Mouse (Mus musculus) T-helper 17 cell (primary cell): ENCODE measurements around the gene Tnfrsf19.

Experiments
- in situ Hi-C, 2 experiments: fragments of 300-600 bp; cut with MboI, MseI; formaldehyde crosslinking; loops; 1 replicate in 1 of 2; 2 replicates in 1 of 2; pipeline ENCODE4 v1.15.1; 2025; ENCODE audit warnings: high pct_unique_total_duplicates in 2 of 2

Gene Tnfrsf19

DNA sequence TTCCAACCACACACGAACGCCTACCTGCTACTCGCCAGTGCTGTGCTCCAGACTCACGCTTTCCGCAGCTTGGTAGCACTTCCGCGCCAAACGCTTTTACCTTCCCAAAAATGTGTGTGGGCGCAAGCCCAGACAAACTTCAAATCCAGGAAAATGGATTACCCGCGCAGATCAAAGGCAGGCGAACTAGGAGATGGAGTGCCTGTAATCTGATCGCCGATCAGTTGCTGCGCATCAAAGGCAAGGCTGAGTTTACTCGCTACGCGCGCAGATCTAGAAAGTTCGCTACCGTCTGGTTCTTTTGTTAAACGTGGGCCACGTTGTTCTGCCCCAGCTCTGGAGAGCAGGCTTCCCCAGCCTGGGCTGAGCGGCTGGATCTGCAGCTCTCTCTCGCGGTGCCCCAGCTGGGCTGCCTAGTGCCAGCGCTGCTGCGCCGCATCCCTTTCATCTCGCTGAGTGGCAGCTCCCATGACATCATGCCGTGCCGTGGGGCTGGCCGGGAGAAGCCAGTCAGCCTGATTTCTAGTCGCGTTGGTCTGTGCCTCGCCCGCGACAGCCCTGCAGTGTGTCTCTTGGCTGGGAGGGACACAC is at the start of gene Tnfrsf19:
Gene Tnfrsf19 (minus strand): TSS at position 400 of the 591 bp plus-strand sequence.
- in situ Hi-C loops: no loop called here

DNA sequence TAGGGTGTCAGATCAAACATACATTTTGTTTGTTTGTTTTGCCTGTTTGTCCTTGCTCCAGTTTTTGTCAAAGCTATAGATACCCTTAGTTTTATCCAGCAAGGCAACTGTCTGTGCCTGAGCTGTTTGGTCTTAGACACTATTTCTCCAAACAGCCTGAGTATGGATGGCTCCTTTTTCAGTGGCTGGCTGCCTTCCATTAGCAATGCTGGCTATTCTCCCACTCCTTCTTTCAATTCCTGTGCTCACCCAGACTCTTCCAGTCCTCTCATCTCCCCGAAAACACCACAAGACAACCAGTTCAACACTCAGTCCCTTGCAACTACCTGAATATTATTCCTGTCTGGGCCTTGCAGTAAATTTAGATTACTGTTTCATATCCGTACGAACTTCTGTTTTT is 45.8 kb upstream of the Tnfrsf19 start:
- in situ Hi-C loops: loop anchor here (5.0 to 25.0 kb wide), 3 partner anchors 100 to 1330 kb away; no protein-coding TSS in a partner anchor

DNA sequence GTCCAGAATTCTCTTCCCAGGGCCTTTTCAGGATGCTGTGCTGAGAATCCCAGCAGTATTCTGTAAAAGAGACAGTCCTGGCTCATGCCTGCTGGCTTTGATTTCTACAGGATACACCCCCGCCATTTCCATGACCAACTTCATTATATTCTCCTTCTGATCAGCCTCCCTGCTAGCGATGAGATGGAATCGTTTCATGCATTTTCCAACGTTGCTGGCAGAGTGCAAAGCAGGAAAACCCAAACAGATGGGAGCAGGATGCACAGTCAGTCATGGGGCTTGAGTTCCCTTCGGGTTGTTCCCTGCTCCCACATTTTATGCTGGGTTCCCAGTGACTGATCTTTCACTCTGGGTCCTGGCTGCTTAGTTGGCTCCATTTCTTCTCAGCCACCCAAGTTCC is 44.7 kb upstream of the Tnfrsf19 start:
- in situ Hi-C loops: loop anchor here (5.0 to 25.0 kb wide), 3 partner anchors 99 to 1329 kb away; no protein-coding TSS in a partner anchor

DNA sequence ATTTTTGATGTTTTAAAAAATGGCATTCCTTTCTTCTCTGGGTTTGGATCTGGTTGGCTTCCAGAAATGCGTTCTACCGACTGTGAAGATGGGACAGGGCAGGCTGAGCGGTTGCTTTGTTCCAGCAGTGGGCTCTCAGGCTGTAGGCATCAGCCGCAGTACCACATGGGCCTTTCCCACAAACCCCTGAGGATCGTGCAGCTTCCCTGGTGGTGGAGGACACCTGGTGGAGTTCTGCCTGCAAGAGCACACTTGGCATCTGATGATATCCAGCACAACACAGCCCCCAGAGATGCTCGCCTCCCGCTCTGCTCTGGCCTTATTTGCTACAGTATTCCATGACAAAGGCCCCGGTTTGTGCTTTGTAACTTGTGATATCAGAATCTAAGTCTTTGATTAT is 41.9 kb upstream of the Tnfrsf19 start:
- in situ Hi-C loops: loop anchor here in 1 of 2 experiments (25.0 kb wide), 1 partner anchor 1326 kb away; no protein-coding TSS in a partner anchor

DNA sequence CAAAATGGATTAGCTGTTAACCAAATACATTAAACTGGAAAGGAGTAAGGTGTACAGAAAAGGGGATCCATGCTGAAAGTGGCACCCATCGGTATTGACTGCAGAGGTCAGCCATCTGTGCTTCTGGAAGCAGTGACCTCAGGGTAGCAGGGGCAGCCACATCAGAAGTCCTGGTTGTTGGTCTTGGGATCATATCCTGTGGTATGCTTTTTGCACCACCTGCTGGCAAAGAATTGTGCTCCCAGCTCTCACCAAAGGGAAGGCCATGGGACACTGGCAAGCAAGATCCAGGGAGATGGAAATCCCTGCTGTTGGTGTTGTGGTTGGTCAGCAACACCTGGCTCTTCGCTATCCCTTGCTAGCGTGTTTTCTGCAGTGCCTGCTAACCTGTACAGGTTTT is 39.0 kb upstream of the Tnfrsf19 start:
- in situ Hi-C loops: loop anchor here in 1 of 2 experiments (25.0 kb wide), 1 partner anchor 1323 kb away; no protein-coding TSS in a partner anchor

DNA sequence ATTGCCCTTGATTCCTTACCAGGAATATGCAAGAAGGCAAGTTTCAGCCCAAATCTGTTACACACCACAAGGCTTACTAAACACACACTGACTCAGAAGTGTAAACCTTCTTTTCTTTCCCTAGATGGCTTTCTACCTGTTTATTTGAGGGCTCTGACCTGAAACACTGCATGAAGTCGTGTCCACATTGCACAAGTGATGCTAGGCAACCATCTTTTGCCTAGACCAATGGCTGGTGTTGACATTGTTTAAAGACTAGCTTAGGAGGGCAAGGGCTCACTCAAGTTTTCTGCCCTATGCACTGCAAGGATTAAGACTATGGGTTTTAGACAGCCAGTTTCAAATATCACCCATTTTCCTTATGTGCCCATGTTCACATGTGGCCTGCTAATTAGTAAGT is 23.3 kb upstream of the Tnfrsf19 start:
- in situ Hi-C loops: no loop called here

DNA sequence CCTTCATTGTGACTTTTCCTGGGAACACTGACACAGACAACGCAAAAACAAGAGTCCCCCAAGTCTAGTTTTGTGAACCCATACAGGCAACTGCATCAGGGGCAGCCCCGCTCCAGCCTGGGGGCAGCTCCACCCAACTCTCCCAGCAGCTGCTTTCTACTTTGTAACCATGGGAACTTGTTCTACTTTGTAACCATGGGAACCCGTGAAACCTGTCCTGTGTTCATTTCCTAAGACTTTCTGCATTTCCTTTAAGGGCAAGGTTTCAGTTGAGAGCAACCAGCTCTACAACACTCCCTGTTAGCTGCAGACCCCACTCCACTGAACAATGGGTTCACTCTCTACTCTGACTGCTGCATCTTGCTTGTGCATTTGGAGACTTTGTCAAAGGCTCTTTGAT is 15.4 kb upstream of the Tnfrsf19 start:
- in situ Hi-C loops: loop anchor here in 1 of 2 experiments (5.0 kb wide), 1 partner anchor 104 kb away; no protein-coding TSS in a partner anchor

DNA sequence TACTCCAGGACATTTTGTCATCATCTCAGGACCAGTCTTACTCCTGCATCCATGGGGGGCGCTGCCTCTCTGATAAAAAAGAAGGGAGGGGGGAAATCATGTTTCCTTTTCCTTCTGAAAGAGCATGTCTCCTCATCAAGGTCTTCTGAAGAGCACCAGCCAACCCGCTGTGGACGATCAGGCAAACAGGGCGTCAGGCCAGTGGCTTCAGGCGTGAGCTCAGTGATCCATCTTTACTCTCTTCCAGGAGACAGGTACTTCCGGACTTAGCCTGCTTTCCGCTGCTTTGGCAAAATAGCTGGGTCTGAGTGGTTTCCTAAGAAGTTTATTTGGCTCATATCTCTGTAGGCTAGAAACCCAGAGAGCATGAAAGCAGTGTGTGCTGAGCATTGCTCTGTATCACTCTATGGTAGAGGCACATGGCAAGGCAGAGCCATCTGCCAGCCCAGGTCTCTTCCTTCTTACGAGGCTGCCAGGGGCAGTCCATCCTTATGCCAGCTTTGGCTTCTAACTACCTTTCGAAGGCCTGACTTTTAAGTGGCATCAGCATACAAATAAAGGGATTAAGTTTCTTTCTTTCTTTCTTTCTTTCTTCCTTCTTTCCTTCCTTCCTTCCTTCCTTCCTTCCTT is 13.1 kb upstream of the Tnfrsf19 start:
- in situ Hi-C loops: loop anchor here in 1 of 2 experiments (5.0 kb wide), 1 partner anchor 537 kb away; no protein-coding TSS in a partner anchor

DNA sequence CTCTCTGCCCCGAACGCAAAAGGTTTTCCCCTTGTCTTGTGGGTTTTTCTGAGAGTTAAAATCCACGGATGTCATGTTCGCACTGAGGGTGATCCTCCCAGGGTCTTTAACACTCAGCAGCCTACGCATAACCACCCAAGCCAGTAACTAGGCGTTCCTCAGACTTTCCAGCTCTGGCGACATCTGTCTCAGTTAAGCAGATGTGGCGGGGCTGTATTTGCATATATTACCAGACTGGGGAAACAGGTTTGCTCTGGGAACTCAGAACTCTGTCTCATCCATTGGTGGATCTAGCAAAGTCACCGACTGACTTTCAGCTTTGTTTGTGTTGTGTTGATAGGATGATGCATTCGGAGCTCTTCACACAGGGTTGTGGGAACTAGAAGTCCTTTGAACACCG is 10.7 kb upstream of the Tnfrsf19 start:
- in situ Hi-C loops: loop anchor here in 1 of 2 experiments (5.0 kb wide), 1 partner anchor 535 kb away; no protein-coding TSS in a partner anchor

DNA sequence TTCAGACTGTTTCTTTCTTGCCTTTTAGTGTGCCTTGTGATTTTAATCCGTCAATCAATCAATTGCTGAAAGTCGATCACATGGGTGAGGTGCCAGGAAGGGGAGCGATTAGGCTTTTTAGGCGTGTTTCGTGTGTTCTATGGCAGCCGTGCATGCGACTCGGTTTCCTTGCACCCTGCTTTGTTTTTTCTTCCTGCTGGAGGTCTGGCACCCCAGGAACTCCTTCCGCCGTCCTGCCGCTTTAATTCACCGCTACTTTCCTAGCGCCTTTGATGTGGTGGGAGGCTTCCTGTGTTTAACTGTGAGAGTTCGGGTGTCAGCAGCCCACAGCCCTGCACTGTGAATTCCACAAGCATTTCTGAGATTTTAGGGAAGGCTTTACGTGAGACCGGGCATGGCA is 10.2 kb upstream of the Tnfrsf19 start:
- in situ Hi-C loops: loop anchor here in 1 of 2 experiments (5.0 kb wide), 1 partner anchor 534 kb away; no protein-coding TSS in a partner anchor

DNA sequence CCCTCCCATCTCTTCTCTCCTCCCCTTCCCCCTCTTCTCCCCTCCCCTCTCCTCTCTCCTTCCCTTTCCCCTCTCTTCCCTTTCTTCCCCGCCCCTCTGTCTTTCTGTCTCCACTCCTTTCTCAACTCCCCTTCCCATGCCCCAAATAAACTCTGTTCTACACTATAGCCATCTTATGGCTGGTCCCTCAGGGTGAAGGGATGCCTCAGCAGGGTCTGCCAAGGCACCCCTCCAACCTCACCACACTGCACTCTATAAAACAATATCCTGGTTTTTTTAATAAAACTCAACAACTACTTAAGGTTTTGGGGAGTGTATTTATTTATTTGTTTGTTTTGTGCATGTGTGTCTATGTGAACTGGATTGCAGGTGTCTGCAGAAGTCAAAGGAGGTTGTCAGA is 9.6 kb upstream of the Tnfrsf19 start:
- in situ Hi-C loops: loop anchor here in 1 of 2 experiments (5.0 kb wide), 1 partner anchor 534 kb away; no protein-coding TSS in a partner anchor

DNA sequence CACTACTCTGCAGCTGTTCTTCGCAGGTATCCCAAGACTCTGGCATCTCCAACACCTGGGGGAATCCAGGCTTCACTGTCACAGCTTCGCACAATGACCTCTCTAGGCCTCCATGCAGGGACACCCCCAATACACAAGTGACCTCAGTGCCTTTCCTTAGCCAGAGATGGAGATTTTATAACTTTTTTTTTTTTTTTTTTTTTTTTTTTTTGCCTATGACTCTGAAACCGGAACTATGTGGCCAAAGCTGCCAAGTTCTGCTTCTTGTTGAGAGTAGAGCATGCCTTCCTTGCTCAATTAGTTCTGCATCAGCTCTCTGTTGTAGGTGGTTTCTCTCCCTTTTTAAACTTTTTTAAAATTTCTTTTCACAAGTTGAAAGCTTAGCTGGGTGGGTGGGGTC is 5.9 kb upstream of the Tnfrsf19 start:
- in situ Hi-C loops: no loop called here

DNA sequence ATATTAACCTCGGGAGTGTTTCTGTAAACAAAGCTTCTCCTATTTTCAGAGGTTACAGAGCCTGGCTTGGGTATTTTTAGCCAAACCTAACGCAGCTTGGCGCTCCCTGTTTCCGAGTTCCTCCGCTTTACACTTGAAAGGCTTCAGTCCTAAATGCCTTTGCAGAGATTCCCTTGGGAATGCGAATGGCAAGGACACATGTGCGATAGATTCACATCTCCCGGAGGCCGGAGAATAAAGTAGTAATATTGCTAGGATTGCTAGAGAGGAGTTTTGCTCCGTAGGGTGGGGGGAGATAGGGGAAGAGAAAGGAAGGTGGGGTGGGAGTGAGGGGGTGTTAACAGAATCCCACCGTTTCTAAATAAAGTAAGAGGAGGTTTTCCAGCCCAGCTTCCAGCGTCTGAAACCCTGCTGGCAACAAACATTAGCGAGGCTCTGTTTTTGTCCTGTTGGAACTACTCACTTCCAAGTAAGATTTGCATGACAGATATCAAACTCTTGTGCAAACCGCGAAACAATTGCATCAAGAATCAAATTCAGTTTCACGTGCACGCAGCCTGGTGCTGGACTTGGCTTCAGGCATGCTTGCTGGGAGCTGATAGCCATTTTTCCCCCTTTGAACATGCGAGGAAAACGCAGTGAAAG is 722 bp downstream of the Tnfrsf19 start:
- in situ Hi-C loops: no loop called here

DNA sequence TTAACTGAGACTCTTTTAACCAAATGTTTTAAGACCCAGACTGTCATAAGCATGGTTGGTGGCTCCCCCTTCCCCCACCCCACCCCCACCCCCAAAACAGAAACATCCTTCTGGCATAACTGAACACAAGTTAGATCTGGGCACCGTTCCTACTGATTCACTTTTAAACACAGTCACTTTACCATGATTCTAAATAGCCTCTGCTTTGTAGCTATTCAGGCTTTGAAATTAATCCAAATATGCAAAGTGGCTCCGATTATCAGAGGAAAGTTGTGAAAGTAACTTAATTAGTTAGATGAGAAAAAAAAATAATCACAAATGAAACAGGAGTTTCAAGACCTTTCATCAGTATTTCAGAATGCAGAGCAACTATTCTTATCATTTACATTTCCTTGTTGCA is 2.0 kb downstream of the Tnfrsf19 start:
- in situ Hi-C loops: no loop called here

DNA sequence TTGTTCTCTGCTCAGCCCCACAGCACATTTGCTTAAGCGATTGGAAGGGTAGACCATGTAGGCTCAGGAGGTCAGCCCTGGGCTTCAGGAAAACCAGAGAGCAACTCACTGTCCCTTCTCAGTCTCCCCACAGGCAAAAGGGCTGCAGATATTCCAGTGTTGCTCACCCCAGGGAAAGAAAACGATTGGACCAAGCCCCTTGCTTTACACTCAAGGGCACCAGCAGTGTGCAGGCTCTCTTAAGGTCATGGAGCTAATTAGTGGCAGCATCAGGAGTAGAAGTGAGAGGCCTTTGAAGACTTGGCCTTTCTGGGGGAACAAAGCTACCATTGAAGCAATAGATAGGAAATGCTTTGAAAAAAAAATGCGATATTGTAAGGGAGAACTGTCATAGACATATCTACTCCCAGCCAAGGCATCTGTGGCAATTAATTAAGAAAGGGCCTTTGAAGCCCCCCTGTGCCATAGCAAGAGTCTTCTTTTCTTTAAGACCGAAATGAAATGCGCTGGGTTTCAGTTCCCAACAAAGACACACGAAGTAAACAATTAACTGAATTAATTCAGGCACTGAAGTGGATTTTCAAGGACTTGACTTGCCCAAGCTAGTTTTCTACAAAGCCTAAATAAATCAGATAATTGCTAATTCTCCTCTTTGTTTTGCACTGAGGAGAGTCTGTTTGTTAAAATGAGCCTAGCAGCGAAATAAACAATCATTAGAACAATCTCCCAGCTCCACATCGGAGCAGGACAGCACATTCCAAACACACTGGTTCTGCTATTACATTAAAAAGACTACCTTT is 2.6 kb downstream of the Tnfrsf19 start:
- in situ Hi-C loops: no loop called here

DNA sequence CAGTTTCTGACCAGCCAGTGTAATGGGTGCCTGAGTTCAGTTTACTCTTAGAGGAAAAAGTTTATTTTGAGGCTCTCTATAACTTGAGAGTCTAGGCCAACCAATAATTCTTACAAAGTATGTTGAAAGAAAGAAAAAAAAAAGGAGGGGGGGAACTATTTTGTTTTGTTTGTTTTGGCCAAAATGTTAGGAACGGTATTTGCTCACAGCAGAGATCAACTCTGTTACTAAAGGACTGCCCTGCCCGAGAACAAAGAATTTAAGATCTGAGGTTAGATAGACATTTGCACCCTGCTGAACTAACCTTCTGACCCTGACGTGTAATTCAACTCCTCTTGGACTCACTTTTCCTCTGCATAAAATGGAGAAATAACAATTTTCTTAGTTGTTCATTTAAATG is 4.0 kb downstream of the Tnfrsf19 start:
- in situ Hi-C loops: no loop called here

DNA sequence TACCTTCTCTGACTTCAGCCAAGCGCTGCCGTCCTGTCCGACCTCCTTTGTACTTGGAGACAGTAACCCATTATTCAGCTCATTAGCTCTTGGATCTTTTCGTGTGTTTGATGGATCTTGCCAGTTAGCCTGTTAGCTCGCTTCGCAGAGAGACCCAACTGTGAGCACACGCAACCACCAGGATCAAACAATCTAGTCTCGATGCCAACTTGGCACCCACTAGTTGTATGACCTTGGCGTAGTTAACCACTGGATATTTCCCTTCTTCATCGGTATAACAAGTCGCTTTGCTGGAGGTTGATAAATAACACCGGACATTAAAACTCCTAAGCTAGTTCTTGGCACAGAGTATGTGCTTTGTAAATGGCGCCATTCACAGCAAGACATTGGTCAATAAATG is 6.1 kb downstream of the Tnfrsf19 start:
- in situ Hi-C loops: no loop called here

DNA sequence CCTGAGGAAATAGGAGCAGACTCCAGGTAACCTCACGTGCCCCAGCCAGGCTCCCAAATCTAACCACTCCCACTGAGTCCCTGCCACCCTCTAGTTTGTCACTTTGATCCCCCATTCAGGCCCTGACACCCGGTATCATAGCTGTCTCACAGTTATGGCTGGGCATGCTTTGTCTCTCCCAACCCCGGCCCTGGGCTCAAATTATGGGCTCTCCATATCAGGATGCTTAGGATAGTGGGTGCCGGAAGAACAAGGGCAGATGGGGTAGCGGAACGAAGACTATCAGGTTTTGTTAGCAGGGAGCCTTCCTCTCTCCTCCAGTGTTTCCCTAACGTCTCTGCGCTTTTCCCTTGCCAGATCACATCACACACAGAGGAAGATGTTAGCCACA is 8.2 kb downstream of the Tnfrsf19 start:
- in situ Hi-C loops: no loop called here

DNA sequence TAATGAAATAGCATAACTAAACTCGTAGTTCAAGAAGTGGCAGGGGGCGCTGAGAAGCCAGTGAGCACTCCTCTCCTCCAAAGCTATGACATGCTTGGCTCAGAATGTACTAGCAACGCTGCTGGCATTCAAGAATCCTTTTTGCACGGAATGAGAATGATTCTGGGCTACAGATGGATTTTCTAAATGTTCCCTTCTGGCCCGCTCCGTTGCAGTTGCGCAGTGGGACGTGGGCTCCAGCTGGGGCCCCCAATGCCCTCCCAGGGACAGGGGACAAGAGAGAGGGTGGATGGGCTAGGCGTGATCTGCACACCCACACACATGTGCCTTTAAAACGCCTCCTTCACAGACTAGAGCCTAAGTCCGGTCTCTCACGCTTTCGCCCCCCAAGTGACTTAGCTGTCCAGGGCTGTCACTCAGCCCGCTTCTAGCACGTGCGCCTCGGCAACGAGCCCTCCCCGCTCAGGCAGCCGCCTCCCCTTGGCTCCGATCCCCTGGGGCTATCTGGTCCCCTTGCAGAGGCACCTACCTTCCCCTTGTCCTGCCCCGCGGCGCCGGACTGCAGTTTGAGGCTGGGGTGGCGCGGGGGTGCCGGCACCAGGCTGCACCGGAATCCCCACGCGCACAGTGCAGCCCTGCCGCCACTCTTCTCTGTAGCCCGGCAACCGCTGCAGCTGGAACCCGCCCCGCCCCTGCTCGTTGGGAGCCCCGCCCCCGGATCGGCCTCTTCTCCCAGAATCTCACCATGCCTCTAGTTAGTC is 8.8 kb downstream of the Tnfrsf19 start:
- in situ Hi-C loops: no loop called here

DNA sequence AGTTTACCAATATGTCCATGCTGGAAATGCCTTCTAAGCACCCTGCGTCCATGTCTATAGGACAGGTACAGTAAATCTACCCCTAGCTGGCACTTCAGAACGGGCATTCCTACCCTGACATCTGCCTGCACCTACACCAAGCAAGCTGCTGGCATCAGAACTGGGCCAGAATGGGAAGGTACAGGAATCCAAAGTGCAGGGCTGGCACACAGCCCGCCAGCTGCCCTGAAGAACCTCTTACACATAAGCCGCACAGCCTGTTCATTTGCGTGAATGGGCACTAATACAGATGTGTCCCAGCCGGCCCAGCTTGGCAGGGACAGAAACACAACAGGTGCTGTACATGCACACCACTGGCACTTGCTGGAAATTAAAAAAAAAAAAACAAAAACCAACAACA is 15.9 kb downstream of the Tnfrsf19 start:
- in situ Hi-C loops: no loop called here

DNA sequence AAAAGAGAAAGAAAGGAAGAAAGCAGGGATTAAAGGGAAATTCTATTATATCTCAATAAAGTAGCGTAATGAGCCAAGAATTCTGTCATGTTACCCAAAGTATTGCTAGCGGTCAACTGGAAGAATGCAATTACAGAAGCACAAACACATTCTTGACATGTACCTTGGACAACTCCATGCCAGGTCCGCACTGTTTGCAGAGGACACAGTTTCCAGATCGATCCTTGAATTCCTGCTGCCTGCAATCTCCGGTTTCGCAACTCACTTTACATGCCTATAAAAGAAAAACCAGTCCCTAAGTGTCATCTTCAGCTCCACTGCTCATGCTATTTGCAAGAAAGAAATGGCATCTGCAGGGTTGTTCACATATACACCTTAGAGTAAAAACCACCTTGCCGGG is 22.3 kb downstream of the Tnfrsf19 start:
- in situ Hi-C loops: no loop called here
